In genomic region chr7:45591880-45592279, GRCm38 (mm10) we compare ENCODE assay signal across 28 mouse cellular contexts. TPM values are rescaled to one million over a fixed set of nuclear protein-coding genes. Genes with fewer than 3 reads are reported as not detected.
A peak's percentile ranks its signal among the peaks of the same experiment; 100 is the strongest.
DNase-seq lines count a peak whose midpoint lies in the region; ATAC-seq and TF ChIP-seq lines count a peak whose summit lies in the region.
"Had no signal": no experiment of that assay in that cellular context is flagged by ENCODE, and none has a peak within 500 bp of the region (broad histone marks: within the 10 kb centered on the region; RNA-seq: fewer than 3 reads in every experiment).

No protein-coding gene starts in this region.

- no peak overlapping the region for H3K9ac ChIP-seq in kidney, embryonic 16.5 days (replicated peaks; ENCODE audit: low read length)
- H3K9ac ChIP-seq in MEL (ENCODE audit: control insufficient read depth, low read depth, low read length, poor library complexity, severe bottlenecking), result peak overlapping the region; percentile 0; the same call in 1 of the 2 replicates
- H3K9ac ChIP-seq: forebrain, embryonic 12.5 days; hindbrain, embryonic 13.5 days; intestine, embryonic 15.5 days; liver, postnatal 0 days had no signal

- DNase-seq in kidney, postnatal 14 days, result no peak
- peak; percentile 41 for DNase-seq in MEL (ENCODE audit: low read depth, low spot score)
- DNase-seq in ovary, postnatal 14 days (ENCODE audit: low spot score), result no peak
- no peak for DNase-seq in thymus, postnatal 0 days (ENCODE audit: low spot score)
- no peak for DNase-seq in adrenal gland, adult 8-10 months
- DNase-seq: cerebellum, adult 8-10 months; gastrocnemius, postnatal 36 days; heart, postnatal 14 days; kidney, adult 9 months; kidney, postnatal 4 days; layer of hippocampus, adult 9-11 months; liver, postnatal 0 days; lung, postnatal 10 days; right cerebral cortex, postnatal 25 days; thymus, postnatal 36 days had no signal

- H3K4me1 ChIP-seq in kidney, embryonic 16.5 days (ENCODE audit: insufficient read depth, low read length), result 0 out of 2 replicates have a peak, but pooled peaks cover 3% of the 10 kb centered on the region
- peaks cover 10 to 20% of the 10 kb centered on the region in 2 experiments for H3K4me1 ChIP-seq in MEL (ENCODE audit: control insufficient read depth in 1 of 2, insufficient read depth in 2 of 2, low read length in 2 of 2)

- no peak overlapping the region for H3K4me2 ChIP-seq in kidney, embryonic 16.5 days (replicated peaks; ENCODE audit: low read depth, low read length)
- H3K4me2 ChIP-seq: forebrain, embryonic 12.5 days; hindbrain, embryonic 13.5 days; intestine, embryonic 15.5 days had no signal

- TF ChIP-seq EP300 in MEL (IDR thresholded peaks at IDR 0.05; ENCODE audit: low read depth in 1 of 2, low read length in 2 of 2), result no peak

- H3K9me3 ChIP-seq in kidney, embryonic 16.5 days (ENCODE audit: low read length), result no peaks in the 10 kb centered on the region
- no peaks in the 10 kb centered on the region for H3K9me3 ChIP-seq in MEL (replicated peaks; ENCODE audit: insufficient read depth, low read length)
- H3K9me3 ChIP-seq: forebrain, embryonic 12.5 days; heart, embryonic 10.5 days; hindbrain, embryonic 13.5 days; intestine, embryonic 15.5 days; limb, embryonic 10.5 days; midbrain, embryonic 10.5 days had no signal

- TF ChIP-seq POLR2A in MEL (IDR thresholded peaks at IDR 0.05; ENCODE audit: control insufficient read depth in 1 of 2, insufficient read depth in 1 of 2, low read depth in 1 of 2, low read length in 2 of 2, poor library complexity in 1 of 2), result no peak

- 74% methylated on average over 7 of the region's 7 CpGs for WGBS in kidney, embryonic 16.5 days
- 29% methylated on average over 7 of the region's 7 CpGs for WGBS in macrophage (ENCODE audit: missing documents)

- H3K79me2 ChIP-seq in MEL (ENCODE audit: control insufficient read depth, insufficient read depth, low read length, poor library complexity), result no peaks in the 10 kb centered on the region
- H3K79me2 ChIP-seq in macrophage (ENCODE audit: inconsistent target), result no peaks in the 10 kb centered on the region

- H3K27me3 ChIP-seq in kidney, embryonic 16.5 days (ENCODE audit: insufficient read depth, low read length), result no peaks in the 10 kb centered on the region
- H3K27me3 ChIP-seq in MEL (ENCODE audit: control insufficient read depth in 1 of 2, insufficient read depth in 2 of 2, low read length in 2 of 2), result no peaks in the 10 kb centered on the region
- H3K27me3 ChIP-seq: forebrain, embryonic 12.5 days; hindbrain, embryonic 13.5 days; intestine, embryonic 15.5 days had no signal

- H3K27ac ChIP-seq in kidney, embryonic 16.5 days (ENCODE audit: low read length), result 0 out of 2 replicates have a peak overlapping the region, but pooled peaks have one; percentile 3
- H3K27ac ChIP-seq in MEL (ENCODE audit: control insufficient read depth, low read depth, low read length), result peak overlapping the region; percentile 1; the same call in 1 of the 2 replicates
- peak overlapping the region; percentile 12; the same call in 1 of the 2 replicates for H3K27ac ChIP-seq in macrophage
- H3K27ac ChIP-seq: forebrain, embryonic 12.5 days; heart, embryonic 10.5 days; hindbrain, embryonic 13.5 days; intestine, embryonic 15.5 days; limb, embryonic 10.5 days; midbrain, embryonic 10.5 days had no signal

- H3K36me3 ChIP-seq in kidney, embryonic 16.5 days (ENCODE audit: insufficient read depth, low read length), result 0 out of 2 replicates have a peak, but pooled peaks cover 2% of the 10 kb centered on the region
- peaks cover 0 to 27% of the 10 kb centered on the region in 2 experiments; a peak in 3 of 4 replicates for H3K36me3 ChIP-seq in MEL (ENCODE audit: control insufficient read depth in 1 of 2, insufficient read depth in 2 of 2, low read length in 2 of 2)
- peaks cover 13% of the 10 kb centered on the region; the same call in 1 of the 2 replicates for H3K36me3 ChIP-seq in macrophage (ENCODE audit: inconsistent target)
- H3K36me3 ChIP-seq: forebrain, embryonic 12.5 days; hindbrain, embryonic 13.5 days; intestine, embryonic 15.5 days had no signal

- no peak for TF ChIP-seq CTCF in MEL (IDR thresholded peaks at IDR 0.05 in 2 of 3, conservative IDR thresholded peaks at IDR 0.05 in 1 of 3; ENCODE audit: control insufficient read depth in 1 of 3, insufficient read depth in 1 of 3, low read depth in 2 of 3, low read length in 3 of 3, poor library complexity in 1 of 3, severe bottlenecking in 1 of 3)

- H3K4me3 ChIP-seq in kidney, embryonic 16.5 days (ENCODE audit: low read length), result no peak overlapping the region
- H3K4me3 ChIP-seq in MEL (ENCODE audit: control insufficient read depth in 1 of 2, insufficient read depth in 1 of 2, low read depth in 2 of 2, low read length in 2 of 2) (no peak overlapping the region), macrophage (ENCODE audit: inconsistent target) (no peak overlapping the region)
- H3K4me3 ChIP-seq: forebrain, embryonic 12.5 days; heart, embryonic 10.5 days; hindbrain, embryonic 13.5 days; intestine, embryonic 15.5 days; limb, embryonic 10.5 days; midbrain, embryonic 10.5 days had no signal

- TF ChIP-seq RAD21 in MEL (IDR thresholded peaks at IDR 0.05; ENCODE audit: low read depth, low read length), result no peak

- no peak for ATAC-seq in kidney, embryonic 16.5 days (ENCODE audit: low FRiP score, low TSS enrichment)
- ATAC-seq: intestine, embryonic 15.5 days; liver, postnatal 0 days had no signal

TF ChIP-seq in MEL, 35 proteins besides CTCF, POLR2A, EP300 and RAD21 (continues in another document):
- TF ChIP-seq JUND (IDR thresholded peaks at IDR 0.05; ENCODE audit: low read depth, low read length) (no peak), POLR2AphosphoS5 (IDR thresholded peaks at IDR 0.05; ENCODE audit: borderline replicate concordance, low read depth, low read length) (no peak)

RNA-seq across cellular contexts. Expression of gene Bcat2, which starts 21.9 kb away (rescaled TPM):
- 87.9 and 93.2 TPM in 2 replicates for polyA plus RNA-seq in kidney, embryonic 16.5 days (2015; fragmentation: Nextera tagmentation; extraction: Ambion mirVana)
- 47.4 and 49.4 TPM in 2 replicates for total RNA-seq in MEL (2012; rRNA removed)
- polyA plus RNA-seq in MEL (2012; ENCODE audit: insufficient read depth in 1 of 2, insufficient read length in 2 of 2, low read depth in 1 of 2, low replicate concordance in 2 of 2, missing spikeins in 1 of 2), result 100 to 1,000 TPM in 1 of 2 experiments, not detected in 1; 140 TPM
- 10 to 100 TPM; 20.0 to 99.2 (median 54.1) TPM for total RNA-seq in macrophage (2018; cell fraction: chromatin; rRNA removed)
- total RNA-seq in macrophage (2018; cell fraction: cytosol; rRNA removed), result 10 to 100 TPM; 32.6 to 70.4 (median 51.1) TPM
- total RNA-seq in macrophage (2018; cell fraction: nucleus; rRNA removed), result 10 to 100 TPM; 26.7 to 83.3 (median 51.8) TPM
- polyA plus RNA-seq in macrophage (2018), result 31.4 to 52.8 TPM (median 38.5 TPM) in 3 replicates
- polyA plus RNA-seq in thymus, postnatal 0 days (2015; fragmentation: Nextera tagmentation; extraction: Ambion mirVana), result 86.5 and 87.3 TPM in 2 replicates
- 100 to 1,000 TPM; 191 to 306 (median 245) TPM for total RNA-seq in adrenal gland, adult 8-10 months (2022)

RNA-seq across cellular contexts. Expression of gene Fgf21, which starts 23.4 kb away (rescaled TPM):
- polyA plus RNA-seq in kidney, embryonic 16.5 days (2015; fragmentation: Nextera tagmentation; extraction: Ambion mirVana), result not detected in 2 replicates
- total RNA-seq in MEL (2012; rRNA removed), result not detected in 2 replicates
- polyA plus RNA-seq in MEL (2012; ENCODE audit: insufficient read depth in 1 of 2, insufficient read length in 2 of 2, low read depth in 1 of 2, low replicate concordance in 2 of 2, missing spikeins in 1 of 2) (not detected), macrophage (2018) (not detected in 3 replicates)
- total RNA-seq in macrophage (2018; cell fraction: chromatin; rRNA removed), result not detected
- not detected for total RNA-seq in macrophage (2018; cell fraction: cytosol; rRNA removed)
- not detected for total RNA-seq in macrophage (2018; cell fraction: nucleus; rRNA removed)
- polyA plus RNA-seq in thymus, postnatal 0 days (2015; fragmentation: Nextera tagmentation; extraction: Ambion mirVana), result 17.5 and 20.5 TPM in 2 replicates
- total RNA-seq in adrenal gland, adult 8-10 months (2022), result not detected
- total RNA-seq: gastrocnemius, postnatal 36 days; heart, postnatal 14 days; left cerebral cortex, adult 8-10 months had no signal
- polyA plus RNA-seq: cortical plate, adult 2 months; embryonic facial prominence, embryonic 11.5 days; forebrain, embryonic 12.5 days; heart, embryonic 10.5 days; hindbrain, embryonic 13.5 days; limb, embryonic 10.5 days; midbrain, embryonic 10.5 days; neural tube, embryonic 14.5 days had no signal

RNA-seq across cellular contexts. Expression of gene Fut1, which starts 25.2 kb away (rescaled TPM):
- polyA plus RNA-seq in kidney, embryonic 16.5 days (2015; fragmentation: Nextera tagmentation; extraction: Ambion mirVana), result 0.27 and 0.32 TPM in 2 replicates
- 0.07 TPM in 1 of 2 replicates, not detected in the other for total RNA-seq in MEL (2012; rRNA removed)
- polyA plus RNA-seq in MEL (2012; ENCODE audit: insufficient read depth in 1 of 2, insufficient read length in 2 of 2, low read depth in 1 of 2, low replicate concordance in 2 of 2, missing spikeins in 1 of 2), result under 1 TPM in 1 of 2 experiments, not detected in 1; 0.04 TPM
- not detected for total RNA-seq in macrophage (2018; cell fraction: chromatin; rRNA removed)
- total RNA-seq in macrophage (2018; cell fraction: cytosol; rRNA removed), result not detected
- total RNA-seq in macrophage (2018; cell fraction: nucleus; rRNA removed), result not detected
- polyA plus RNA-seq in macrophage (2018), result not detected in 3 replicates
- polyA plus RNA-seq in thymus, postnatal 0 days (2015; fragmentation: Nextera tagmentation; extraction: Ambion mirVana), result 1.4 and 3.2 TPM in 2 replicates
- total RNA-seq in adrenal gland, adult 8-10 months (2022), result not detected
- total RNA-seq: gastrocnemius, postnatal 36 days; liver, adult 2 months had no signal
- polyA plus RNA-seq: heart, embryonic 10.5 days; limb, embryonic 10.5 days; midbrain, embryonic 10.5 days; neural tube, embryonic 14.5 days had no signal

RNA-seq across cellular contexts. Expression of gene Izumo1, which starts 29.7 kb away (rescaled TPM):
- 0.13 and 0.14 TPM in 2 replicates for polyA plus RNA-seq in kidney, embryonic 16.5 days (2015; fragmentation: Nextera tagmentation; extraction: Ambion mirVana)
- not detected in 2 replicates for total RNA-seq in MEL (2012; rRNA removed)
- polyA plus RNA-seq in MEL (2012; ENCODE audit: insufficient read depth in 1 of 2, insufficient read length in 2 of 2, low read depth in 1 of 2, low replicate concordance in 2 of 2, missing spikeins in 1 of 2) (under 1 TPM in 1 of 2 experiments, not detected in 1; 0.04 TPM), macrophage (2018) (not detected in 3 replicates)
- not detected for total RNA-seq in macrophage (2018; cell fraction: chromatin; rRNA removed)
- total RNA-seq in macrophage (2018; cell fraction: cytosol; rRNA removed), result not detected
- total RNA-seq in macrophage (2018; cell fraction: nucleus; rRNA removed), result under 1 TPM in 2 of 26 experiments, not detected in 24; 0.44 to 0.50 TPM
- 0.08 and 0.16 TPM in 2 replicates for polyA plus RNA-seq in thymus, postnatal 0 days (2015; fragmentation: Nextera tagmentation; extraction: Ambion mirVana)
- under 1 TPM; 0.14 to 0.68 (median 0.38) TPM for total RNA-seq in adrenal gland, adult 8-10 months (2022)
- total RNA-seq: gastrocnemius, postnatal 36 days; left cerebral cortex, adult 8-10 months had no signal
- polyA plus RNA-seq: hindbrain, embryonic 13.5 days; intestine, embryonic 15.5 days; limb, embryonic 10.5 days; neural tube, embryonic 14.5 days had no signal

RNA-seq across cellular contexts. Expression of gene Rasip1, which starts 35.4 kb away (rescaled TPM):
- 11.6 and 13.0 TPM in 2 replicates for polyA plus RNA-seq in kidney, embryonic 16.5 days (2015; fragmentation: Nextera tagmentation; extraction: Ambion mirVana)
- 1.1 TPM in 2 replicates for total RNA-seq in MEL (2012; rRNA removed)
- polyA plus RNA-seq in MEL (2012; ENCODE audit: insufficient read depth in 1 of 2, insufficient read length in 2 of 2, low read depth in 1 of 2, low replicate concordance in 2 of 2, missing spikeins in 1 of 2) (under 1 TPM in 1 of 2 experiments, not detected in 1; 0.65 TPM), macrophage (2018) (0.04 to 0.08 TPM (median 0.07 TPM) in 3 replicates)
- total RNA-seq in macrophage (2018; cell fraction: chromatin; rRNA removed), result under 1 TPM in 5 of 26 experiments, not detected in 21; 0.22 to 0.34 (median 0.25) TPM
- under 1 TPM in 24 of 26 experiments, not detected in 2; 0.03 to 0.29 (median 0.09) TPM for total RNA-seq in macrophage (2018; cell fraction: cytosol; rRNA removed)
- under 1 TPM in 12 of 26 experiments, not detected in 14; 0.18 to 0.60 (median 0.29) TPM for total RNA-seq in macrophage (2018; cell fraction: nucleus; rRNA removed)
- 2.9 and 4.4 TPM in 2 replicates for polyA plus RNA-seq in thymus, postnatal 0 days (2015; fragmentation: Nextera tagmentation; extraction: Ambion mirVana)
- 10 to 100 TPM; 15.5 to 30.2 (median 21.4) TPM for total RNA-seq in adrenal gland, adult 8-10 months (2022)

Comparison
In these comparisons a context has a peak if more than half of its experiments do, and no peak if none do; other contexts are left out.
1. RNA of gene Fgf21, which starts 23.4 kb away (polyA plus RNA-seq): 17.5 to 20.5 TPM in thymus, postnatal 0 days; not detected in kidney, embryonic 16.5 days, not detected in MEL and not detected in macrophage; every median in the first group is over 10 times any median in the second.
2. Peak in every context shown above with its lines, with median percentiles within 50 percentile points of each other: H3K27ac ChIP-seq.